Mouse (Mus musculus): ENCODE results near the gene Gm5286. TPM values are rescaled to one million over a fixed set of nuclear protein-coding genes. Genes with fewer than 3 reads are reported as not detected.
"Not testable (repeated sequence)": the region's sequence is repeated elsewhere in the genome, so short reads cannot be mapped to it uniquely, and the experiment has no call there.

Gene Gm5286
- polyA plus RNA-seq (2015; fragmentation: Nextera tagmentation; extraction: Ambion mirVana) = not detected in 2 replicates

GRCm38 (mm10) chr3:94196414-94196813 is at the start of gene Gm5286:
Gene Gm5286 (plus strand): TSS chr3:94196714.
- not testable (repeated sequence) for H3K4me3 ChIP-seq (ENCODE audit: low read length); H3K9me3 ChIP-seq (ENCODE audit: control insufficient read depth, low read length); H3K36me3 ChIP-seq (ENCODE audit: control insufficient read depth, insufficient read depth, low read length); H3K27me3 ChIP-seq (ENCODE audit: control insufficient read depth, insufficient read depth, low read depth, low read length); ATAC-seq (ENCODE audit: low read depth); H3K4me2 ChIP-seq (ENCODE audit: low read depth, low read length); H3K27ac ChIP-seq (ENCODE audit: low read length); H3K4me1 ChIP-seq (replicated peaks; ENCODE audit: control insufficient read depth, insufficient read depth, low read length); H3K9ac ChIP-seq (ENCODE audit: low read length)
- 85% methylated on average over 1 of the region's 4 CpGs for WGBS

GRCm38 (mm10) chr3:94167351-94167750 is 29.2 kb upstream of the Gm5286 start:
- H3K4me2 ChIP-seq (ENCODE audit: low read depth, low read length); H3K27me3 ChIP-seq (ENCODE audit: control insufficient read depth, insufficient read depth, low read depth, low read length); H3K9ac ChIP-seq (ENCODE audit: low read length); ATAC-seq (ENCODE audit: low read depth); H3K27ac ChIP-seq (ENCODE audit: low read length); H3K4me3 ChIP-seq (ENCODE audit: low read length); H3K36me3 ChIP-seq (ENCODE audit: control insufficient read depth, insufficient read depth, low read length); H3K4me1 ChIP-seq (replicated peaks; ENCODE audit: control insufficient read depth, insufficient read depth, low read length); H3K9me3 ChIP-seq (ENCODE audit: control insufficient read depth, low read length): not testable (repeated sequence)

GRCm38 (mm10) chr3:94178093-94178492 is 18.4 kb upstream of the Gm5286 start, which contains the start of gene Gm10696:
Gene Gm10696 (minus strand): TSS chr3:94178193.
- not testable (repeated sequence) for H3K27ac ChIP-seq (ENCODE audit: low read length); H3K9ac ChIP-seq (ENCODE audit: low read length); H3K36me3 ChIP-seq (ENCODE audit: control insufficient read depth, insufficient read depth, low read length); H3K4me3 ChIP-seq (ENCODE audit: low read length); H3K27me3 ChIP-seq (ENCODE audit: control insufficient read depth, insufficient read depth, low read depth, low read length); H3K9me3 ChIP-seq (ENCODE audit: control insufficient read depth, low read length); H3K4me1 ChIP-seq (replicated peaks; ENCODE audit: control insufficient read depth, insufficient read depth, low read length); ATAC-seq (ENCODE audit: low read depth); H3K4me2 ChIP-seq (ENCODE audit: low read depth, low read length)
- WGBS = 75% methylated on average over 1 of the region's 1 CpGs

Other genes starting within 250 kb of the Gm5286 start
- not detected in 2 replicates for gene Tdpoz5, start 235.4 kb upstream of the Gm5286 start, polyA plus RNA-seq (2015; fragmentation: Nextera tagmentation; extraction: Ambion mirVana)
- gene Gm9125, start 141.8 kb upstream of the Gm5286 start, polyA plus RNA-seq (2015; fragmentation: Nextera tagmentation; extraction: Ambion mirVana) = not detected in 2 replicates
- gene Gm10697, start 124.1 kb upstream of the Gm5286 start, polyA plus RNA-seq (2015; fragmentation: Nextera tagmentation; extraction: Ambion mirVana) = not detected in 2 replicates
- not detected in 2 replicates for gene Gm10696, start 18.5 kb upstream of the Gm5286 start, polyA plus RNA-seq (2015; fragmentation: Nextera tagmentation; extraction: Ambion mirVana)
- gene Gm4778, start 67.3 kb downstream of the Gm5286 start, polyA plus RNA-seq (2015; fragmentation: Nextera tagmentation; extraction: Ambion mirVana) = not detected in 2 replicates
- 10.2 TPM in 2 replicates for gene Them4, start 113.4 kb downstream of the Gm5286 start, polyA plus RNA-seq (2015; fragmentation: Nextera tagmentation; extraction: Ambion mirVana)
- 0.40 and 0.73 TPM in 2 replicates for gene Them5, start 145.4 kb downstream of the Gm5286 start, polyA plus RNA-seq (2015; fragmentation: Nextera tagmentation; extraction: Ambion mirVana)
- gene C2cd4d, start 165.7 kb downstream of the Gm5286 start, polyA plus RNA-seq (2015; fragmentation: Nextera tagmentation; extraction: Ambion mirVana) = 0.16 and 0.68 TPM in 2 replicates
- 8.9 and 9.5 TPM in 2 replicates for gene Rorc, start 176.1 kb downstream of the Gm5286 start, polyA plus RNA-seq (2015; fragmentation: Nextera tagmentation; extraction: Ambion mirVana)
- 0.35 and 0.44 TPM in 2 replicates for gene Lingo4, start 201.8 kb downstream of the Gm5286 start, polyA plus RNA-seq (2015; fragmentation: Nextera tagmentation; extraction: Ambion mirVana)
- 12.5 and 12.6 TPM in 2 replicates for gene Tdrkh, start 216.6 kb downstream of the Gm5286 start, polyA plus RNA-seq (2015; fragmentation: Nextera tagmentation; extraction: Ambion mirVana)
- 58.8 and 59.8 TPM in 2 replicates for gene Mrpl9, start 246.6 kb downstream of the Gm5286 start, polyA plus RNA-seq (2015; fragmentation: Nextera tagmentation; extraction: Ambion mirVana)
- gene Oaz3, start 247.2 kb downstream of the Gm5286 start, polyA plus RNA-seq (2015; fragmentation: Nextera tagmentation; extraction: Ambion mirVana) = 0.31 and 0.49 TPM in 2 replicates

Measured in lung, embryonic 16.5 days (tissue).